Mouse (Mus musculus): ENCODE measurements around the gene Fam24b. TPM values are rescaled to one million over a fixed set of nuclear protein-coding genes. Genes with fewer than 3 reads are reported as not detected.

The Fam24b gene
- polyA plus RNA-seq, 1 experiment from 2014 or later: not detected

DNA sequence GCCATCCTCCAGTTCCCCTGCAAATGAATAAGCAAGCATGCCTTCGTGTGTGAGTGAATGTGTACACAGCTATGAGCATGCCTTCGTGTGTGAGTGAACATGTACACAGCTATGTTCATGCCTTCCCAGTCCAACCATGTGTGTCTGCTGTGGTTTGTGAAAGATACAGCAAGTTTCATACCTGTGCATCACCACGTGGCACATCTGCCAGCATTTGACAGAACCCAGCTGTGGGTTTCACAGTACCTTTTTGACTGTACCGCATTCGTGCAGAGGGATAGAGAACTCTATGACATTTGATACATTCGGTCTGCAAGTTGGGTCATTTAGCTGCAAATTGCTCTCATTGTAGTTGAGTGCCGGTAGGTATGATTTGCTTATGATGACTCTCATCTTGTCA is 14.8 kb downstream of the Fam24b start:
- Histone ChIP-seq H3K36me3 (ENCODE audit: control insufficient read depth, insufficient read depth, low read length) (no peaks in the 10 kb centered on the region), H3K4me3 (ENCODE audit: low read depth, low read length) (no peak overlapping the region), H3K27ac (replicated peaks; ENCODE audit: low read depth, low read length) (no peak overlapping the region), H3K27me3 (ENCODE audit: control insufficient read depth, insufficient read depth, low read length) (no peaks in the 10 kb centered on the region), H3K4me2 (ENCODE audit: low read depth, severe bottlenecking) (no peak overlapping the region), H3K9me3 (ENCODE audit: control insufficient read depth, low read length) (no peaks in the 10 kb centered on the region), H3K9ac (ENCODE audit: low read length) (no peak overlapping the region), H3K4me1 (ENCODE audit: control insufficient read depth, insufficient read depth, low read length) (no peaks in the 10 kb centered on the region)
- WGBS: 84% methylated on average over 7 of the region's 7 CpGs
- ATAC-seq (ENCODE audit: insufficient number of reproducible peaks, low FRiP score, low TSS enrichment, low read depth) (no peak), DNase-seq (ENCODE audit: low spot score) (no peak)

DNA sequence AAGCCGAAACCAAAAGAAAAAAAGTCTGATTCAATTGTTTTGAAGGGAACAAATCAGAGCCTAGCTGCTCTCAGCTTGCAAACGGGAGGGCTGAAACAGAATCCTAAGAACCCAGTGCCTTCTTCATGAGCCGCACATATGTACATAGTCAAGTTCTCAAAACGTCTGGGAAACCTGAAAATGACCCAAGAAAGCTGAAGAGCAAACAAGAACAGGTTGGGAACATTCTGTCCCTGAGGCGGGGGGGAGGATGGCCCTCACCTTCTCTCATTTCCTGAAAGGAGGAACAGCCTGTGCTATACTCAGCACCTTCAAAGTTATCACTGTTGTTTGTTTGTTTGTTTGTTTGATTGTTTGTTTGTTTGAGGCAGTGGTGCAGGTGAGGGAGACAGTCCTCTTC is 22.6 kb downstream of the Fam24b start:
- Histone ChIP-seq H3K4me2 (ENCODE audit: low read depth, severe bottlenecking) (no peak overlapping the region), H3K4me3 (ENCODE audit: low read depth, low read length) (no peak overlapping the region), H3K27ac (replicated peaks; ENCODE audit: low read depth, low read length) (no peak overlapping the region), H3K9ac (ENCODE audit: low read length) (no peak overlapping the region), H3K27me3 (ENCODE audit: control insufficient read depth, insufficient read depth, low read length) (no peaks in the 10 kb centered on the region), H3K36me3 (ENCODE audit: control insufficient read depth, insufficient read depth, low read length) (no peaks in the 10 kb centered on the region), H3K4me1 (ENCODE audit: control insufficient read depth, insufficient read depth, low read length) (no peaks in the 10 kb centered on the region), H3K9me3 (ENCODE audit: control insufficient read depth, low read length) (no peaks in the 10 kb centered on the region)
- ATAC-seq (ENCODE audit: insufficient number of reproducible peaks, low FRiP score, low TSS enrichment, low read depth): no peak
- WGBS: 76% methylated on average over 5 of the region's 5 CpGs
- no peak for DNase-seq (ENCODE audit: low spot score)

DNA sequence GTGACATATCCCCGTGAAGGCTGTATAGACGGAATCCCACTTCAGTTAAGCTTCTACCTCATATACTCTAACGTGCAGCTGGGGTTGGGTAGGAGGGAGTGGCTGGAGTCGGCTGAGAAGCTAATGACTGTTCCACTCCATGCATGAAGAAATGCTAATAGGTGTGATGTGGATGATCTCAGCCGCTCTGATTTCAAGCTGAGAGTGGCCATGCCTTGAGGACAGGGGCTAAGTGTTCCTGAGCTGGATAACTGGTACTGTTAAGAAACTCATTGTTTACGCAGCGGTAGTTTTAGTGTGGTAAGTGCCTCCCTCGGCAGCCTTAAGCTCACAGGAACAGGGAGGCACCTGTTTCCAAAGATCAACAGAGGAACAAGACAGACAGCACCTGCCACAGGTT is 26.0 kb downstream of the Fam24b start:
- Histone ChIP-seq H3K9ac (ENCODE audit: low read length) (no peak overlapping the region), H3K27me3 (ENCODE audit: control insufficient read depth, insufficient read depth, low read length) (no peaks in the 10 kb centered on the region), H3K27ac (replicated peaks; ENCODE audit: low read depth, low read length) (no peak overlapping the region), H3K4me3 (ENCODE audit: low read depth, low read length) (no peak overlapping the region), H3K9me3 (ENCODE audit: control insufficient read depth, low read length) (no peaks in the 10 kb centered on the region), H3K4me1 (ENCODE audit: control insufficient read depth, insufficient read depth, low read length) (no peaks in the 10 kb centered on the region), H3K36me3 (ENCODE audit: control insufficient read depth, insufficient read depth, low read length) (no peaks in the 10 kb centered on the region), H3K4me2 (ENCODE audit: low read depth, severe bottlenecking) (no peak overlapping the region)
- DNase-seq (ENCODE audit: low spot score) (no peak), ATAC-seq (ENCODE audit: insufficient number of reproducible peaks, low FRiP score, low TSS enrichment, low read depth) (no peak)
- WGBS: 79% methylated on average over 8 of the region's 8 CpGs

DNA sequence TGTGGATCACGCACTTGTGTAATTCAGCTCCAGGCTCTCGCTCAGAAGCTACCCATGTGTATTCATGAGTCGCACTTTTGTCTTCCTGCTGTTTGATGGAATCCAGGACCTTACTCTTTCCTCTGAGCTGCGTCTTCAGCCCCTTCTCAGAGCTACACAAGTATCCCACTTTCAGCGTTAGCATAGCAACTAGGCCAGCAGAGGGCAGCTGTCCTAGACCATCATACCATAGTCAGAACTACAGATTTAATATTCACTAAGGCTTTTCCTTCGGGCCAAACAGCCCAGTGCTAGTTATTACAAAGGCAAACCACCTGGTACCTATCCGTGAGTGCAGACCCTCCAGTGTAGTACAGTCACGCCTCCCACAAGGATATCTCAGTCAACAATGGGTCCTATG is 32.2 kb downstream of the Fam24b start:
- H3K36me3 ChIP-seq (ENCODE audit: control insufficient read depth, insufficient read depth, low read length): no peaks in the 10 kb centered on the region
- no peaks in the 10 kb centered on the region for H3K27me3 ChIP-seq (ENCODE audit: control insufficient read depth, insufficient read depth, low read length)
- DNase-seq (ENCODE audit: low spot score): no peak
- H3K4me3 ChIP-seq (ENCODE audit: low read depth, low read length): no peak overlapping the region
- no peak overlapping the region for H3K4me2 ChIP-seq (ENCODE audit: low read depth, severe bottlenecking)
- ATAC-seq (ENCODE audit: insufficient number of reproducible peaks, low FRiP score, low TSS enrichment, low read depth): no peak
- no peak overlapping the region for H3K9ac ChIP-seq (ENCODE audit: low read length)
- no peak overlapping the region for H3K27ac ChIP-seq (replicated peaks; ENCODE audit: low read depth, low read length)
- 74% methylated on average over 8 of the region's 8 CpGs for WGBS
- no peaks in the 10 kb centered on the region for H3K9me3 ChIP-seq (ENCODE audit: control insufficient read depth, low read length)
- H3K4me1 ChIP-seq (ENCODE audit: control insufficient read depth, insufficient read depth, low read length): no peaks in the 10 kb centered on the region

Other genes starting within 250 kb of the Fam24b start
- not detected in 2 replicates for gene 4933402N03Rik, start 183.2 kb downstream of the Fam24b start, polyA plus RNA-seq (2014; fragmentation: Nextera tagmentation; extraction: Ambion mirVana)
- gene 5430419D17Rik, start 155.1 kb downstream of the Fam24b start, polyA plus RNA-seq (2014; fragmentation: Nextera tagmentation; extraction: Ambion mirVana): not detected in 2 replicates
- not detected in 2 replicates for gene Cuzd1, start 7.2 kb downstream of the Fam24b start, polyA plus RNA-seq (2014; fragmentation: Nextera tagmentation; extraction: Ambion mirVana)
- not detected in 2 replicates for gene Fam24a, start 4.3 kb upstream of the Fam24b start, polyA plus RNA-seq (2014; fragmentation: Nextera tagmentation; extraction: Ambion mirVana)
- 18.6 and 24.3 TPM in 2 replicates for gene 2310057M21Rik, start 33.2 kb upstream of the Fam24b start, polyA plus RNA-seq (2014; fragmentation: Nextera tagmentation; extraction: Ambion mirVana)
- gene Pstk, start 41.6 kb upstream of the Fam24b start, polyA plus RNA-seq (2014; fragmentation: Nextera tagmentation; extraction: Ambion mirVana): 69.0 and 69.5 TPM in 2 replicates
- gene Ikzf5, start 81.0 kb upstream of the Fam24b start, polyA plus RNA-seq (2014; fragmentation: Nextera tagmentation; extraction: Ambion mirVana): 26.8 and 27.7 TPM in 2 replicates
- gene Acadsb, start 81.1 kb upstream of the Fam24b start, polyA plus RNA-seq (2014; fragmentation: Nextera tagmentation; extraction: Ambion mirVana): 69.8 and 70.8 TPM in 2 replicates
- gene Hmx3, start 213.4 kb upstream of the Fam24b start, polyA plus RNA-seq (2014; fragmentation: Nextera tagmentation; extraction: Ambion mirVana): not detected in 2 replicates
- gene Hmx2, start 219.3 kb upstream of the Fam24b start, polyA plus RNA-seq (2014; fragmentation: Nextera tagmentation; extraction: Ambion mirVana): not detected in 2 replicates
- gene Bub3, start 230.7 kb upstream of the Fam24b start, polyA plus RNA-seq (2014; fragmentation: Nextera tagmentation; extraction: Ambion mirVana): 291 and 296 TPM in 2 replicates